Mouse (Mus musculus) liver, embryonic 15.5 days (tissue): ENCODE measurements around the gene Has3. TPM values are rescaled to one million over a fixed set of nuclear protein-coding genes. Genes with fewer than 3 reads are reported as not detected.

Experiments
- ATAC-seq: fragments of 200-750 bp; cut with Nextera tagmentation; 2 replicates; pipeline ENCODE4 v1.8.0; 2017; ENCODE audit warnings: moderate number of reproducible peaks, mild to moderate bottlenecking, moderate library complexity; ENCODE audit not compliant: insufficient read depth
- H3K27ac ChIP-seq: fragments of 300-500 bp; sonication (generic); replicated peaks from 2 replicates; pipeline ENCODE4 v1.5.1; 2015; ENCODE audit warnings: mild to moderate bottlenecking, inconsistent platforms
- H3K27me3 ChIP-seq: fragments of 300-500 bp; sonication (generic); 2 replicates; pipeline ENCODE4 v1.6.1; 2015; ENCODE audit warnings: mild to moderate bottlenecking, inconsistent platforms
- H3K36me3 ChIP-seq: fragments of 300-500 bp; sonication (generic); replicated peaks from 2 replicates; pipeline ENCODE4 v1.6.1; 2015; ENCODE audit warnings: moderate library complexity, mild to moderate bottlenecking, inconsistent platforms
- H3K4me1 ChIP-seq: fragments of 300-500 bp; sonication (generic); replicated peaks from 2 replicates; pipeline ENCODE4 v1.6.1; 2015; ENCODE audit warnings: inconsistent platforms
- H3K4me2 ChIP-seq: fragments of 300-500 bp; sonication (generic); 2 replicates; pipeline ENCODE4 v1.6.1; 2015; ENCODE audit warnings: moderate library complexity, mild to moderate bottlenecking, inconsistent platforms
- H3K4me3 ChIP-seq: fragments of 300-500 bp; sonication (generic); replicated peaks from 2 replicates; pipeline ENCODE4 v1.5.1; 2015; ENCODE audit warnings: mild to moderate bottlenecking, inconsistent platforms
- H3K9ac ChIP-seq: fragments of 300-500 bp; sonication (generic); 2 replicates; pipeline ENCODE4 v1.6.1; 2015; ENCODE audit warnings: moderate library complexity, mild to moderate bottlenecking, inconsistent platforms
- H3K9me3 ChIP-seq: fragments of 300-500 bp; sonication (generic); replicated peaks from 2 replicates; pipeline ENCODE4 v1.6.1; 2016; ENCODE audit warnings: inconsistent platforms
- WGBS: fragments of 180-500 bp; shearing (Covaris S2); methylation state at CpG from one replicate; pipeline ENCODE4 v1.1.7; 2015; ENCODE audit warnings: mixed read lengths; ENCODE audit not compliant: insufficient replicate concordance; 5-methylcytosine and 5-hydroxymethylcytosine counted together
- polyA plus RNA-seq: library from polyadenylated mRNA; unstranded; fragments of >200 nt; fragmentation: Nextera tagmentation; extraction: Ambion mirVana; gene quantifications from 2 replicates; pipeline ENCODE4 v1.2.1, GENCODE M21; 2015

Has3 gene
- polyA plus RNA-seq, 1 experiment from 2014 or later = 0.01 TPM

- Histone ChIP-seq H3K36me3 (peaks cover 44% of the 10 kb centered on the region), H3K4me3 (no peak overlapping the region), H3K4me1 (peaks cover 25% of the 10 kb centered on the region), H3K27me3 (no peaks in the 10 kb centered on the region), H3K9me3 (no peaks in the 10 kb centered on the region), H3K9ac (no peak overlapping the region), H3K27ac (no peak overlapping the region), H3K4me2 (no peak overlapping the region)
- 36% methylated on average over 5 of the region's 5 CpGs for WGBS
- ATAC-seq = no peak
Measured at GRCm38 (mm10) chr8:106887336-106888189, 17.5 kb downstream of the Has3 start.

GRCm38 (mm10) chr8:106888803-106889202 lies 18.8 kb downstream of the Has3 start:
- Histone ChIP-seq H3K27ac (no peak overlapping the region), H3K27me3 (no peaks in the 10 kb centered on the region), H3K36me3 (peaks cover 32% of the 10 kb centered on the region), H3K4me3 (no peak overlapping the region), H3K4me1 (peaks cover 27% of the 10 kb centered on the region), H3K4me2 (no peak overlapping the region), H3K9ac (no peak overlapping the region), H3K9me3 (no peaks in the 10 kb centered on the region)
- WGBS = 78% methylated on average over 3 of the region's 3 CpGs
- ATAC-seq = no peak

- under 1% methylated on average over 15 of the region's 15 CpGs for WGBS
- Histone ChIP-seq H3K9ac (peak overlapping the region; percentile 88), H3K36me3 (peaks cover 25% of the 10 kb centered on the region), H3K4me3 (peak overlapping the region; percentile 94), H3K4me1 (peaks cover 48% of the 10 kb centered on the region), H3K9me3 (no peaks in the 10 kb centered on the region), H3K27ac (peak overlapping the region; percentile 89), H3K27me3 (no peaks in the 10 kb centered on the region), H3K4me2 (peak overlapping the region; percentile 89)
- no peak for ATAC-seq
Measured at GRCm38 (mm10) chr8:106892210-106892805, 22.3 kb downstream of the Has3 start.

GRCm38 (mm10) chr8:106892806-106893451 lies 22.9 kb downstream of the Has3 start:
- Histone ChIP-seq H3K9me3 (no peaks in the 10 kb centered on the region), H3K27me3 (no peaks in the 10 kb centered on the region), H3K4me3 (peak overlapping the region; percentile 94), H3K4me1 (peaks cover 48% of the 10 kb centered on the region), H3K36me3 (peaks cover 31% of the 10 kb centered on the region), H3K27ac (peak overlapping the region; percentile 89), H3K4me2 (peak overlapping the region; percentile 89), H3K9ac (peak overlapping the region; percentile 88)
- peak; percentile 84 for ATAC-seq
- WGBS = under 1% methylated on average over 57 of the region's 57 CpGs

GRCm38 (mm10) chr8:106893481-106894156 lies 23.6 kb downstream of the Has3 start, which contains the start of gene Utp4:
TSS of gene Utp4 (plus strand) at chr8:106893636.
- WGBS = under 1% methylated on average over 63 of the region's 63 CpGs
- peak within 1 kb of the TSS; percentile 89 for H3K27ac ChIP-seq
- H3K36me3 ChIP-seq = peaks cover 37% of the 10 kb centered on the region
- peak within 1 kb of the TSS; percentile 88 for H3K9ac ChIP-seq
- H3K4me1 ChIP-seq = peaks cover 48% of the 10 kb centered on the region
- peak within 1 kb of the TSS; percentile 94 for H3K4me3 ChIP-seq
- peak; percentile 93 for ATAC-seq
- H3K4me2 ChIP-seq = peak within 1 kb of the TSS; percentile 89
- H3K9me3 ChIP-seq = no peaks in the 10 kb centered on the region
- no peaks in the 10 kb centered on the region for H3K27me3 ChIP-seq

- peaks cover 92% of the 10 kb centered on the region for H3K36me3 ChIP-seq
- no peak for ATAC-seq
Measured at GRCm38 (mm10) chr8:106899473-106899872, 29.4 kb downstream of the Has3 start.

GRCm38 (mm10) chr8:106905727-106906480 lies 35.9 kb downstream of the Has3 start:
- Histone ChIP-seq H3K4me2 (no peak overlapping the region), H3K9me3 (no peaks in the 10 kb centered on the region), H3K36me3 (peaks cover 81% of the 10 kb centered on the region), H3K4me1 (no peaks in the 10 kb centered on the region), H3K9ac (no peak overlapping the region), H3K4me3 (no peak overlapping the region), H3K27ac (no peak overlapping the region), H3K27me3 (no peaks in the 10 kb centered on the region)
- no peak for ATAC-seq
- WGBS = 88% methylated on average over 17 of the region's 17 CpGs

More at GRCm38 (mm10) chr8:106899473-106899872, 29.4 kb downstream of the Has3 start:
- 72% methylated on average over 5 of the region's 5 CpGs for WGBS
- no peak overlapping the region for H3K4me3 ChIP-seq
- peaks cover 14% of the 10 kb centered on the region for H3K4me1 ChIP-seq
- no peaks in the 10 kb centered on the region for H3K27me3 ChIP-seq
- H3K4me2 ChIP-seq = no peak overlapping the region
- H3K9me3 ChIP-seq = no peaks in the 10 kb centered on the region
- H3K27ac ChIP-seq = no peak overlapping the region
- H3K9ac ChIP-seq = no peak overlapping the region

- H3K4me1 ChIP-seq = no peaks in the 10 kb centered on the region
- H3K27me3 ChIP-seq = no peaks in the 10 kb centered on the region
- 72% methylated on average over 6 of the region's 6 CpGs for WGBS
- H3K4me3 ChIP-seq = no peak overlapping the region
- H3K4me2 ChIP-seq = no peak overlapping the region
- no peak overlapping the region for H3K9ac ChIP-seq
- no peak for ATAC-seq
- no peaks in the 10 kb centered on the region for H3K9me3 ChIP-seq
- H3K27ac ChIP-seq = no peak overlapping the region
- H3K36me3 ChIP-seq = peaks cover 81% of the 10 kb centered on the region
Measured at GRCm38 (mm10) chr8:106906635-106907034, 36.6 kb downstream of the Has3 start.

- 79% methylated on average over 6 of the region's 6 CpGs for WGBS
- no peaks in the 10 kb centered on the region for H3K9me3 ChIP-seq
- H3K4me1 ChIP-seq = no peaks in the 10 kb centered on the region
- H3K9ac ChIP-seq = no peak overlapping the region
- no peak overlapping the region for H3K4me2 ChIP-seq
- no peaks in the 10 kb centered on the region for H3K27me3 ChIP-seq
- H3K36me3 ChIP-seq = peaks cover 79% of the 10 kb centered on the region
- no peak for ATAC-seq
- H3K4me3 ChIP-seq = no peak overlapping the region
- H3K27ac ChIP-seq = no peak overlapping the region
Measured at GRCm38 (mm10) chr8:106907450-106907849, 37.4 kb downstream of the Has3 start.

- Histone ChIP-seq H3K27me3 (no peaks in the 10 kb centered on the region), H3K36me3 (peaks cover 76% of the 10 kb centered on the region), H3K9ac (no peak overlapping the region), H3K4me2 (no peak overlapping the region), H3K27ac (no peak overlapping the region), H3K4me3 (no peak overlapping the region), H3K9me3 (no peaks in the 10 kb centered on the region), H3K4me1 (no peaks in the 10 kb centered on the region)
- ATAC-seq = no peak
- 79% methylated on average over 7 of the region's 7 CpGs for WGBS
Measured at GRCm38 (mm10) chr8:106908291-106908690, 38.2 kb downstream of the Has3 start.
